In genomic region chr10:77434076-77434456, GRCm38 (mm10) we compare ENCODE assay signal across 10 mouse cellular contexts. TPM values are rescaled to one million over a fixed set of nuclear protein-coding genes. Genes with fewer than 3 reads are reported as not detected.
A peak's percentile ranks its signal among the peaks of the same experiment; 100 is the strongest.
DNase-seq lines count a peak whose midpoint lies in the region; ATAC-seq and TF ChIP-seq lines count a peak whose summit lies in the region.
"Had no signal": no experiment of that assay in that cellular context is flagged by ENCODE, and none has a peak within 500 bp of the region (broad histone marks: within the 10 kb centered on the region; RNA-seq: fewer than 3 reads in every experiment).

No protein-coding gene starts in this region.

- no peaks in the 10 kb centered on the region for H3K9me3 ChIP-seq in embryonic facial prominence, embryonic 12.5 days
- no peaks in the 10 kb centered on the region for H3K9me3 ChIP-seq in embryonic facial prominence, embryonic 10.5 days
- no peaks in the 10 kb centered on the region for H3K9me3 ChIP-seq in midbrain, postnatal 0 days (ENCODE audit: low read length)
- H3K9me3 ChIP-seq: limb, embryonic 12.5 days had no signal

- no peak overlapping the region for H3K4me3 ChIP-seq in embryonic facial prominence, embryonic 12.5 days
- H3K4me3 ChIP-seq in embryonic facial prominence, embryonic 10.5 days = no peak overlapping the region
- peak overlapping the region; percentile 42 for H3K4me3 ChIP-seq in layer of hippocampus, adult 2 months
- H3K4me3 ChIP-seq in embryonic fibroblast, embryonic 13.5 days (ENCODE audit: insufficient read depth, low read length) = no peak overlapping the region
- no peak overlapping the region for H3K4me3 ChIP-seq in midbrain, postnatal 0 days (ENCODE audit: low read depth, low read length)
- H3K4me3 ChIP-seq: limb, embryonic 12.5 days had no signal

- TF ChIP-seq CTCF in layer of hippocampus, adult 2 months (conservative IDR thresholded peaks at IDR 0.05) = no peak
- TF ChIP-seq CTCF in embryonic fibroblast, embryonic 13.5 days (IDR thresholded peaks at IDR 0.05; ENCODE audit: borderline replicate concordance, insufficient read depth, low read length) = no peak
- no peak for TF ChIP-seq CTCF in midbrain, postnatal 0 days (IDR thresholded peaks at IDR 0.05)

- DNase-seq in embryonic facial prominence, embryonic 10.5 days (ENCODE audit: low spot score) = no peak
- no peak for DNase-seq in layer of hippocampus, adult 2 months (ENCODE audit: low spot score in 2 of 2)
- DNase-seq in layer of hippocampus, postnatal 36 days = no peak
- DNase-seq in midbrain, postnatal 0 days (ENCODE audit: low spot score) = no peak
- DNase-seq in layer of hippocampus, adult 18-20 months (ENCODE audit: low spot score in 2 of 2) = no peak

- H3K27me3 ChIP-seq in embryonic facial prominence, embryonic 12.5 days = no peaks in the 10 kb centered on the region
- no peaks in the 10 kb centered on the region for H3K27me3 ChIP-seq in embryonic facial prominence, embryonic 10.5 days (replicated peaks; ENCODE audit: low read depth, poor library complexity, severe bottlenecking)
- no peaks in the 10 kb centered on the region for H3K27me3 ChIP-seq in midbrain, postnatal 0 days (ENCODE audit: insufficient read depth, low read length)
- H3K27me3 ChIP-seq: limb, embryonic 12.5 days had no signal

- no peak for TF ChIP-seq POLR2A in embryonic fibroblast, embryonic 13.5 days (IDR thresholded peaks at IDR 0.05; ENCODE audit: low read depth, low read length)

- WGBS in embryonic facial prominence, embryonic 12.5 days = 61% methylated on average over 4 of the region's 4 CpGs
- WGBS in embryonic facial prominence, embryonic 10.5 days = 58% methylated on average over 4 of the region's 4 CpGs
- 36% methylated on average over 4 of the region's 4 CpGs for whole genome bisulfite sequencing in midbrain, postnatal 0 days

- H3K9ac ChIP-seq in embryonic facial prominence, embryonic 12.5 days = no peak overlapping the region
- no peak overlapping the region for H3K9ac ChIP-seq in midbrain, postnatal 0 days (replicated peaks; ENCODE audit: low read length, poor library complexity, severe bottlenecking)
- H3K9ac ChIP-seq: limb, embryonic 12.5 days had no signal

- no peak overlapping the region for H3K27ac ChIP-seq in embryonic facial prominence, embryonic 12.5 days
- H3K27ac ChIP-seq in embryonic facial prominence, embryonic 10.5 days (replicated peaks) = no peak overlapping the region
- peak overlapping the region; percentile 70; the same call in 1 of the 2 replicates for H3K27ac ChIP-seq in layer of hippocampus, adult 2 months
- peak overlapping the region; percentile 59 for H3K27ac ChIP-seq in embryonic fibroblast, embryonic 13.5 days (ENCODE audit: insufficient read depth, low read length)
- H3K27ac ChIP-seq in midbrain, postnatal 0 days (ENCODE audit: low read depth, low read length) = 0 out of 2 replicates have a peak overlapping the region, but pooled peaks have one; percentile 0
- H3K27ac ChIP-seq: limb, embryonic 12.5 days had no signal

- ATAC-seq in embryonic facial prominence, embryonic 12.5 days (ENCODE audit: insufficient number of reproducible peaks, insufficient read depth, low FRiP score, low TSS enrichment) = no peak
- no peak for ATAC-seq in midbrain, postnatal 0 days (ENCODE audit: low FRiP score)
- ATAC-seq in activated CD4-positive, CD25-positive, alpha-beta regulatory T cell, adult 4 months = no peak
- ATAC-seq: inflammation-experienced regulatory T-cells, adult 6 months had no signal

- 0 out of 2 replicates have a peak overlapping the region, but pooled peaks have one; percentile 14 for H3K4me2 ChIP-seq in embryonic facial prominence, embryonic 12.5 days (replicated peaks)
- peak overlapping the region; percentile 16; the same call in 1 of the 2 replicates for H3K4me2 ChIP-seq in midbrain, postnatal 0 days (ENCODE audit: low read depth, low read length, poor library complexity, severe bottlenecking)
- H3K4me2 ChIP-seq: limb, embryonic 12.5 days had no signal

- no peaks in the 10 kb centered on the region; the same call in 1 of the 2 replicates for H3K4me1 ChIP-seq in embryonic facial prominence, embryonic 12.5 days
- H3K4me1 ChIP-seq in embryonic facial prominence, embryonic 10.5 days = peaks cover 12% of the 10 kb centered on the region
- H3K4me1 ChIP-seq in embryonic fibroblast, embryonic 13.5 days (ENCODE audit: control insufficient read depth, insufficient read depth, low read length) = 0 out of 2 replicates have a peak, but pooled peaks cover 3% of the 10 kb centered on the region
- H3K4me1 ChIP-seq in midbrain, postnatal 0 days (ENCODE audit: insufficient read depth, low read length) = no peaks in the 10 kb centered on the region

- no peaks in the 10 kb centered on the region for H3K36me3 ChIP-seq in embryonic facial prominence, embryonic 12.5 days
- no peaks in the 10 kb centered on the region for H3K36me3 ChIP-seq in embryonic facial prominence, embryonic 10.5 days (replicated peaks)
- H3K36me3 ChIP-seq in midbrain, postnatal 0 days (ENCODE audit: insufficient read depth, low read length) = no peaks in the 10 kb centered on the region
- H3K36me3 ChIP-seq: limb, embryonic 12.5 days had no signal

RNA-seq across cellular contexts. Expression of gene Adarb1, which starts 16.0 kb away (rescaled TPM):
- 6.6 and 8.2 TPM in 2 replicates for polyA plus RNA-seq in embryonic facial prominence, embryonic 12.5 days (2016; fragmentation: Nextera tagmentation; extraction: Ambion mirVana)
- 5.1 and 6.8 TPM in 2 replicates for polyA plus RNA-seq in embryonic facial prominence, embryonic 10.5 days (2016; fragmentation: Nextera tagmentation; extraction: Ambion mirVana)
- total RNA-seq in layer of hippocampus, adult 2 months (2021) = 100 to 1,000 TPM; 110 to 120 TPM
- 100 to 1,000 TPM; 113 to 117 TPM for total RNA-seq in layer of hippocampus, postnatal 36 days (2021)
- polyA plus RNA-seq in embryonic fibroblast, embryonic 13.5 days (2011; ENCODE audit: insufficient read length, low read depth, missing spikeins) = 10.3 and 11.5 TPM in 2 replicates
- 50.4 and 53.8 TPM in 2 replicates for total RNA-seq in midbrain, postnatal 0 days (2014; rRNA removed)
- polyA plus RNA-seq in midbrain, postnatal 0 days (2015; fragmentation: Nextera tagmentation; extraction: Ambion mirVana) = 15.3 and 16.1 TPM in 2 replicates
- polyA plus RNA-seq in activated CD4-positive, CD25-positive, alpha-beta regulatory T cell, adult 4 months (2017; shearing (Covaris generic)) = 1 to 10 TPM in 1 of 2 experiments, under 1 TPM in 1; 0.71 to 1.0 TPM
- 100 to 1,000 TPM; 111 to 119 TPM for total RNA-seq in layer of hippocampus, adult 18-20 months (2021)

Comparison
In these comparisons a context has a peak if more than half of its experiments do, and no peak if none do; other contexts are left out.
1. H3K27ac ChIP-seq: peak in layer of hippocampus, adult 2 months (single experiment), embryonic fibroblast, embryonic 13.5 days (single experiment) and midbrain, postnatal 0 days (single experiment); none in embryonic facial prominence, embryonic 12.5 days (single experiment) and embryonic facial prominence, embryonic 10.5 days (single experiment).